Mouse (Mus musculus) stomach, embryonic 15.5 days (tissue): ENCODE measurements around the gene Lcn3. TPM values are rescaled to one million over a fixed set of nuclear protein-coding genes. Genes with fewer than 3 reads are reported as not detected.
"Not testable (repeated sequence)": the region's sequence is repeated elsewhere in the genome, so short reads cannot be mapped to it uniquely, and the experiment has no call there.

ENCODE experiments used
- ATAC-seq: fragments of 200-750 bp; cut with Nextera tagmentation; 2 replicates; pipeline ENCODE4 v1.8.0; 2017; ENCODE audit warnings: low read depth, moderate number of reproducible peaks, moderate TSS enrichment; ENCODE audit not compliant: insufficient read depth, low FRiP score
- H3K27ac ChIP-seq: fragments of 300-500 bp; sonication (generic); 2 replicates; pipeline ENCODE4 v1.5.1; 2015; ENCODE audit warnings: mild to moderate bottlenecking, inconsistent platforms
- H3K27me3 ChIP-seq: fragments of 300-500 bp; sonication (generic); replicated peaks from 2 replicates; pipeline ENCODE4 v1.6.1; 2015; ENCODE audit warnings: inconsistent platforms
- H3K36me3 ChIP-seq: fragments of 300-500 bp; sonication (generic); 2 replicates; pipeline ENCODE4 v1.6.1; 2015; ENCODE audit warnings: inconsistent platforms
- H3K4me1 ChIP-seq: fragments of 300-500 bp; sonication (generic); 2 replicates; pipeline ENCODE4 v1.6.1; 2015; ENCODE audit warnings: inconsistent platforms
- H3K4me2 ChIP-seq: fragments of 300-500 bp; sonication (generic); 2 replicates; pipeline ENCODE4 v1.6.1; 2015; ENCODE audit warnings: mild to moderate bottlenecking, inconsistent platforms
- H3K4me3 ChIP-seq: fragments of 300-500 bp; sonication (generic); replicated peaks from 2 replicates; pipeline ENCODE4 v1.5.1; 2015; ENCODE audit warnings: inconsistent platforms
- H3K9ac ChIP-seq: fragments of 300-500 bp; sonication (generic); 2 replicates; pipeline ENCODE4 v1.6.1; 2015; ENCODE audit warnings: inconsistent platforms
- H3K9me3 ChIP-seq: fragments of 300-500 bp; sonication (generic); 2 replicates; pipeline ENCODE4 v1.6.1; 2016; ENCODE audit warnings: inconsistent platforms
- WGBS: fragments of 180-500 bp; shearing (Covaris S2); methylation state at CpG from one replicate; pipeline ENCODE4 v1.1.7; 2015; 5-methylcytosine and 5-hydroxymethylcytosine counted together
- polyA plus RNA-seq: library from polyadenylated mRNA; unstranded; fragments of >200 nt; fragmentation: Nextera tagmentation; extraction: Ambion mirVana; gene quantifications from 2 replicates; pipeline ENCODE4 v1.2.1, GENCODE M21; 2015

The Lcn3 gene
- polyA plus RNA-seq: not detected in 2 replicates

GRCm38 (mm10) chr2:25765269-25765668 lies at the start of gene Lcn3:
Gene Lcn3 (plus strand): TSS chr2:25765569.
- H3K9ac ChIP-seq: no peak within 1 kb of the TSS
- no peaks in the 10 kb centered on the region for H3K27me3 ChIP-seq
- 27% methylated on average over 2 of the region's 2 CpGs for WGBS
- no peak within 1 kb of the TSS for H3K27ac ChIP-seq
- no peak within 1 kb of the TSS for H3K4me3 ChIP-seq
- no peak within 1 kb of the TSS for H3K4me2 ChIP-seq
- H3K4me1 ChIP-seq: no peaks in the 10 kb centered on the region
- no peak for ATAC-seq
- no peaks in the 10 kb centered on the region for H3K9me3 ChIP-seq
- no peaks in the 10 kb centered on the region for H3K36me3 ChIP-seq

GRCm38 (mm10) chr2:25717222-25717621 lies 48.1 kb upstream of the Lcn3 start:
- Histone ChIP-seq H3K27me3 (no peaks in the 10 kb centered on the region), H3K36me3 (no peaks in the 10 kb centered on the region), H3K27ac (no peak overlapping the region), H3K9me3 (no peaks in the 10 kb centered on the region), H3K4me2 (no peak overlapping the region), H3K4me1 (no peaks in the 10 kb centered on the region), H3K9ac (no peak overlapping the region), H3K4me3 (no peak overlapping the region)
- no peak for ATAC-seq

- no peak overlapping the region for H3K9ac ChIP-seq
- H3K27me3 ChIP-seq: no peaks in the 10 kb centered on the region
- ATAC-seq: no peak
- WGBS: 46% methylated on average over 2 of the region's 2 CpGs
- no peak overlapping the region for H3K27ac ChIP-seq
- no peak overlapping the region for H3K4me3 ChIP-seq
- no peaks in the 10 kb centered on the region for H3K36me3 ChIP-seq
- no peak overlapping the region for H3K4me2 ChIP-seq
- H3K9me3 ChIP-seq: no peaks in the 10 kb centered on the region
- no peaks in the 10 kb centered on the region for H3K4me1 ChIP-seq
Observed at GRCm38 (mm10) chr2:25733199-25733930, 32.0 kb upstream of the Lcn3 start.

- not testable (repeated sequence) for H3K4me1 ChIP-seq, H3K9me3 ChIP-seq, H3K4me3 ChIP-seq, H3K4me2 ChIP-seq, H3K27me3 ChIP-seq, H3K9ac ChIP-seq, H3K27ac ChIP-seq, H3K36me3 ChIP-seq, ATAC-seq
- WGBS: 65% methylated on average over 3 of the region's 3 CpGs
Observed at GRCm38 (mm10) chr2:25736709-25737108, 28.7 kb upstream of the Lcn3 start, which contains the start of gene Obp2b. Gene Obp2b (plus strand): TSS chr2:25737009.

GRCm38 (mm10) chr2:25741671-25742070 lies 23.7 kb upstream of the Lcn3 start:
- H3K9me3 ChIP-seq: no peaks in the 10 kb centered on the region
- no peak for ATAC-seq
- no peaks in the 10 kb centered on the region for H3K4me1 ChIP-seq
- H3K27ac ChIP-seq: no peak overlapping the region
- H3K27me3 ChIP-seq: no peaks in the 10 kb centered on the region
- no peak overlapping the region for H3K9ac ChIP-seq
- 72% methylated on average over 1 of the region's 1 CpGs for WGBS
- no peak overlapping the region for H3K4me3 ChIP-seq
- H3K4me2 ChIP-seq: no peak overlapping the region
- H3K36me3 ChIP-seq: no peaks in the 10 kb centered on the region

- Histone ChIP-seq H3K9ac (no peak overlapping the region), H3K27me3 (no peaks in the 10 kb centered on the region), H3K9me3 (no peaks in the 10 kb centered on the region), H3K36me3 (no peaks in the 10 kb centered on the region), H3K4me1 (no peaks in the 10 kb centered on the region), H3K27ac (no peak overlapping the region), H3K4me2 (no peak overlapping the region), H3K4me3 (no peak overlapping the region)
- no peak for ATAC-seq
- WGBS: 86% methylated on average over 1 of the region's 1 CpGs
Observed at GRCm38 (mm10) chr2:25754201-25754600, 11.2 kb upstream of the Lcn3 start.

GRCm38 (mm10) chr2:25758064-25758625 lies 7.2 kb upstream of the Lcn3 start:
- Histone ChIP-seq H3K27me3 (no peaks in the 10 kb centered on the region), H3K9me3 (no peaks in the 10 kb centered on the region), H3K4me2 (no peak overlapping the region), H3K36me3 (no peaks in the 10 kb centered on the region), H3K9ac (no peak overlapping the region), H3K27ac (no peak overlapping the region), H3K4me3 (no peak overlapping the region), H3K4me1 (no peaks in the 10 kb centered on the region)
- WGBS: 68% methylated on average over 4 of the region's 4 CpGs
- ATAC-seq: no peak

GRCm38 (mm10) chr2:25767764-25768163 lies 2.4 kb downstream of the Lcn3 start:
- ATAC-seq: no peak
- Histone ChIP-seq H3K36me3 (no peaks in the 10 kb centered on the region), H3K27me3 (no peaks in the 10 kb centered on the region), H3K27ac (no peak overlapping the region), H3K4me1 (no peaks in the 10 kb centered on the region), H3K4me3 (no peak overlapping the region), H3K4me2 (no peak overlapping the region), H3K9ac (no peak overlapping the region), H3K9me3 (no peaks in the 10 kb centered on the region)
- 78% methylated on average over 4 of the region's 4 CpGs for WGBS

- H3K36me3 ChIP-seq: no peaks in the 10 kb centered on the region
- H3K27me3 ChIP-seq: no peaks in the 10 kb centered on the region
- H3K9ac ChIP-seq: no peak overlapping the region
- 73% methylated on average over 2 of the region's 2 CpGs for WGBS
- H3K27ac ChIP-seq: no peak overlapping the region
- H3K4me1 ChIP-seq: no peaks in the 10 kb centered on the region
- H3K4me2 ChIP-seq: no peak overlapping the region
- H3K4me3 ChIP-seq: no peak overlapping the region
- ATAC-seq: no peak
- H3K9me3 ChIP-seq: no peaks in the 10 kb centered on the region
Observed at GRCm38 (mm10) chr2:25773507-25773906, 8.1 kb downstream of the Lcn3 start.

- Histone ChIP-seq H3K27ac (no peak overlapping the region), H3K9me3 (no peaks in the 10 kb centered on the region), H3K27me3 (no peaks in the 10 kb centered on the region), H3K4me2 (no peak overlapping the region), H3K4me3 (no peak overlapping the region), H3K9ac (no peak overlapping the region), H3K4me1 (no peaks in the 10 kb centered on the region), H3K36me3 (no peaks in the 10 kb centered on the region)
- no peak for ATAC-seq
- 76% methylated on average over 2 of the region's 2 CpGs for WGBS
Observed at GRCm38 (mm10) chr2:25774640-25775039, 9.3 kb downstream of the Lcn3 start.

GRCm38 (mm10) chr2:25775991-25776390 lies 10.6 kb downstream of the Lcn3 start:
- 76% methylated on average over 3 of the region's 3 CpGs for WGBS
- no peak overlapping the region for H3K4me3 ChIP-seq

GRCm38 (mm10) chr2:25776717-25777116 lies 11.3 kb downstream of the Lcn3 start, which contains the start of gene Lcn11:
Gene Lcn11 (plus strand): TSS chr2:25777017.
- Histone ChIP-seq H3K36me3 (no peaks in the 10 kb centered on the region), H3K4me2 (no peak within 1 kb of the TSS), H3K27ac (no peak within 1 kb of the TSS), H3K9me3 (no peaks in the 10 kb centered on the region), H3K4me1 (no peaks in the 10 kb centered on the region), H3K4me3 (no peak within 1 kb of the TSS), H3K9ac (no peak within 1 kb of the TSS), H3K27me3 (no peaks in the 10 kb centered on the region)
- ATAC-seq: no peak
- 83% methylated on average over 1 of the region's 1 CpGs for WGBS

More at GRCm38 (mm10) chr2:25775991-25776390, 10.6 kb downstream of the Lcn3 start:
- Histone ChIP-seq H3K9me3 (no peaks in the 10 kb centered on the region), H3K4me2 (no peak overlapping the region), H3K27me3 (no peaks in the 10 kb centered on the region), H3K4me1 (no peaks in the 10 kb centered on the region), H3K27ac (no peak overlapping the region), H3K9ac (no peak overlapping the region), H3K36me3 (no peaks in the 10 kb centered on the region)
- no peak for ATAC-seq
